Mouse (Mus musculus): Measurements from ENCODE around the gene Nfkb1.

The Nfkb1 gene

GRCm38 (mm10) chr3:135670869-135671268 lies 20.5 kb downstream of the Nfkb1 start:
- DNase-seq (ENCODE audit: extremely low spot score): no peak

- no peak for DNase-seq (ENCODE audit: extremely low spot score)
These were observed 24.3 kb downstream of the Nfkb1 start for GRCm38 (mm10) chr3:135667084-135667483.

DNA sequence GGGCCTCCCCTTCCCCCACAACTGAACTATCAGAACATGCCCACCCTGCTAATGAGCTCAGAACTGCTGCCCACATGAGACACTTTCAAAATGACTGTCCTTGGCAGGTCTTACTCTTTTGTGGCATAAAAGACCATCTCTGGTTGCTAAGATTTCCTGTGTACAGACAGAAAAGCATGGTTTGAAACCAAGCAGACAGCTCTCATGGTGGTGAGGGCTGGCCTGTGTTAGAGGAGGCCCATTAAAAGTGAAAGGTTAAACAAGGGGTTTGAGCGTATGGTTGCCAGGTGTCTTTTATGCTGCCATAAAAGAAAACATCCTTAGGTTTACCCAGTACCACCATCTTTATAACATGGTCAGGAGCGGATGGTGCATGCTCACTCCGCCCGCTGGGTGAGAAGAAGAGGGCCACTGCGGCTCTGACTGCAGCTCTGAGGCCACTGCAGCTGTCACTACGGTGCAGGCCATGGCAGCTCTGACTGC lies 25.5 kb downstream of the Nfkb1 start:
- DNase-seq (ENCODE audit: extremely low spot score): no peak

GRCm38 (mm10) chr3:135662139-135662864 lies 29.0 kb downstream of the Nfkb1 start:
- DNase-seq (ENCODE audit: extremely low spot score): no peak

- no peak for DNase-seq (ENCODE audit: extremely low spot score)
These were observed 29.6 kb downstream of the Nfkb1 start for GRCm38 (mm10) chr3:135661707-135662106.

GRCm38 (mm10) chr3:135658540-135659097 lies 32.7 kb downstream of the Nfkb1 start:
- no peak for DNase-seq (ENCODE audit: extremely low spot score)

- DNase-seq (ENCODE audit: extremely low spot score): no peak
These were observed 35.2 kb downstream of the Nfkb1 start for GRCm38 (mm10) chr3:135656156-135656555.

GRCm38 (mm10) chr3:135650773-135651555 lies 40.4 kb downstream of the Nfkb1 start:
- DNase-seq (ENCODE audit: extremely low spot score): no peak

DNA sequence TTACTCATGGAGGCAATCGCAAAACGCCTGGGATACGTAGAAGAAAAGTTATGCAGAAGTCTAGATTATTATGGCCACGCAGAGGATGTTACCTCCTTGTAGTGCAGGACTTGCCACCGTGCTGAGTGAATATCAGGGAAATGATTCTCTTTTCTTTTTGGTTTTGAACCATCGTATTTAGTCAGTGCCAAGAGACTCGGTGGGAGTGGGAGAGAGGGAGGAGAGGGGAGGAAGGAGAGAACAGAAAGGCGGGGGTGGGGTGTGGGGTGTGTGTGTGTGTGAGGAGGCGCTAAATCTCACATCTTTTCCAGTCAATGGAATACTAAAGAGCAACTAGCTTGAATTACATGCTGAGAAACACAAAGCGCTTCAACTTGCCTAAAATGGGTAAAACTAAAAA lies 41.5 kb downstream of the Nfkb1 start:
- DNase-seq (ENCODE audit: extremely low spot score): no peak

DNA sequence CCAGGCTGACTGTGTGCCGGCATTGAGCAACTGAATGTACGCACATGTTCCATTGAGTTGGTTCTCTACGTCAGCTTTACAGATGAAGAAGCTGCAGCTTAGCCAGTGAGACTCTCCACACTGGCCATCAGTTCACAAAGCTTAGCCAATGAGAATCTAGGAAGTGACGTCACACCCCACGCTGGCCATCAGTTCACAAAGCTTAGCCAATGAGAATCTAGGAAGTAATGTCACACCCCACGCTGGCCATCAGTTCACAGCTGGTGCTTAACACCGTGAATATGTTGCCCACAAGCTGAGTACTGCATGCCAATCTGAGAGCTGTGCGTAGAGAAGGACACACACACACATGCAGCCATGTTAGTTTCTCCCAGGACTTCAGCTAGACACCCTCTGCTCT lies 42.8 kb downstream of the Nfkb1 start:
- DNase-seq (ENCODE audit: extremely low spot score): no peak

GRCm38 (mm10) chr3:135646622-135647021 lies 44.7 kb downstream of the Nfkb1 start:
- DNase-seq (ENCODE audit: extremely low spot score): no peak

DNA sequence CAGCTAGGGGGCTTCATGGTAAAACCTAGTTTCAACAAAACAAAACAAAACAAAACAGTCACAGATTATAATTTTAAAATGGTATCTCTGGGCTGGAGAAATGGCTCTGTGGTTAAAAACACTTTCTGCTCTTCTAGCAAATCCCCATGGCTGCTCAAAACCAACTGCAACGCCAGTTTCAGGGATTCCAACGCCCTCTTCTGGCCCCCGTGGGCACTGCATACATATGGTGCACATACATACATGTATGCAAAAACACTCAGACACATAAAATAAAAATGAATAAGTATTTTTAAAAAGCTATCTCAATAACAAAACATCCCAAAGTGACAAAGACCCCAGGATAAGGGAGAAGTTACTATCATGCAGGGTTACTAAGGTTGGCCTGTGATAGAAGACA lies 46.4 kb downstream of the Nfkb1 start:
- no peak for DNase-seq (ENCODE audit: extremely low spot score)

DNA sequence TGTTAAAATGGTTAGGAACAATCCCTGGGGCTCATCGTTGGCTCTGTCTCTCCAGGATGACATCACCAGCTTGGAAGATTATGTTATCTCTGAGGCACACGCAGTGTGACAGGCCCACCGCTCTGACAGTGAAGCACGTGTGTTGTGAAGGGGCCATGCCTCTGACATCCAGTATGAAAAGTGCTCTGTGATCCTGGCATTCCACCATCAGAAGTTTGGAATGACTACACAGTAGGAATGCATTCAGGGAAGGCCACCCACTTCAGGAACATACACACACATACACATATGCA lies 49.8 kb downstream of the Nfkb1 start:
- DNase-seq (ENCODE audit: extremely low spot score): no peak

DNA sequence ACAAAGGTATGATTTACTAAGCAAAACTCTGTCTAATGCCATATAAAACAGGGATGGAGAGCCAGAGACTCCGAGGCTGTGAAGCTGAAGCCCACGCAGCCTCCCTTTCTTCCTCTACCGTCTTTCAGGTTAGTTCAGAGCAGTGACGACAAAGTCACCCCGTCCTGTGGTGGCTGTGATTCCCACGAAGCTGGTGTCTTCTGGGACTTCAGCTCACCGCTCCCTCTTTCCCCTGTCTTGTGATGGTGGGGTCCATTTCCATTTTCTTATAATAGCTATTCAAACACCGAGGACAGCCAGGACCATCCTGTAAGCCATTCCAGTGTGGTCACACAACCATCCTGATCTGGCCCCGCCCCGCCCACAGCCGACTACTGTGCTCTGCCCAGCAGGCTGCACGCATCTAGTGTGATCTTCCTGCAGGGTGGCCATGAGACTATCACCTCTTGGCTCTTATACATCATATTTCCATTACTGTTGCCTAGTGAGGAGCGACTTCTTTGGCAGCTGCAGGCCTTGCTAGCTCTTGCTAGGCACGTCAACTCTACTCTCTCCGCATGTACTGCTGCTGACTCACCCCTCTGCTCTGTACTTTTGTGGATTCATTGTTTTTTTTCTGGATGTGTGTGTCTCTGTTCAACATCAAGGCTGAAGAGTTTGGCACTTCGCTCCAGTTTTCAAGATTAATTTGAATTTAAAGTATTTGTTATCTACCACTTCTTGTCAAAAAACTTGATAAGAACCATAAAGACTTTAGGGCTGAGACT lies 50.3 kb downstream of the Nfkb1 start:
- no peak for DNase-seq (ENCODE audit: extremely low spot score)

DNA sequence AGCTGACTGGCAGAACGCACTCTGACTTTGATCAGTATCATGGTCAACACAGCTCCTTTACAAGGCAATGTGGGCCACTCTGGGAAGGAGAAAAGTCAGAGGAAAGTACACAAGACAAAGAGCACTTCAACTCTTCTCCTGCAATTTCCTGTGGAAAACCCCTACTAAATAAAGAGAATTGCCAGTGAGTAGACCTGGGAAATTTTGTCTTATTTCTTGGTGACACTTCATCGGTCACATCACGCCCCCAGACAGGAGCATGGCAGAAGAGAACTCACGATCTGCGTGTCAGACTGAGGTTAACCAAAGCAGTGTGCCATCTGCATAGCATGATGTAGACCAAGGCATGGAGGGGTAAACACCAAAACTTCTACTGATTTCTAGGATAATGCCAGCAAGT lies 51.1 kb downstream of the Nfkb1 start:
- DNase-seq (ENCODE audit: extremely low spot score): no peak

GRCm38 (mm10) chr3:135637592-135637991 lies 53.8 kb downstream of the Nfkb1 start:
- DNase-seq (ENCODE audit: extremely low spot score): no peak

GRCm38 (mm10) chr3:135636454-135636853 lies 54.9 kb downstream of the Nfkb1 start:
- DNase-seq (ENCODE audit: extremely low spot score): peak; percentile 53

DNA sequence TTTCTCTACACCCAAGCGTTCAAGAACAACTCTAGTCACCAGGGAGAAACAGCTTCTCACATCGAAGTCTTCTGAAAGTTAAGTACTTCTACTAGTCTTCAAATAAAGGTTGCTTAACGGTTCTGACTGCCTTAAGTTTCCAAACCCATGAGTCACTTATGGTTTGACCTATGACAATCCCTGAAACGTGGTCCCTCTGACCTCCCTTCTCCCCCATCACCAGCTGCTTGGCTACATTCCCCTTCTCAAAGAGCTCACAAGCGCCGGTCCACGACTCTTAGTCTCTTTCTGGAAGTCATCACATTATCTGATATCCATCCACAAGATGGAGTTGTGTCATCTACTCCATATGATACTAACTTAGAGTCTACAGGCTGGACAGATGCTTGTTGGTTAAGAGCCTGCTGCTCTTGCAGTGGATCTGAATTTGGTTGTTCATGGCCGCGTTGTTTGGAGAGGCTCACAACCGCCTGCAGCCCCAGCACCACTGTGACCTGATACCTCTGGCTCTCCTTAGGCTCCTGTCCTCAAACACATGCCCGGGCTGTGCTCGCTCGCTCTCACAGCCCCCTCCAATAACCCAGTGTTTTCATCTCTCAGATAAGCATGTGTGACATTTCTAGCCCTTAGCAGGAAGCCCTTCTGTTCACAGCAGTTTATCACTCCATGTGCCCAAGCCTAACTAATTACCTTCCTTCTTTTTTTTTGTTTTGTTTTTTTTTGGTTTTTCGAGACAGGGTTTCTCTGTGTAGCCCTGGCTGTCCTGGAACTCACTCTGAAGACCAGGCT lies 55.5 kb downstream of the Nfkb1 start:
- no peak for DNase-seq (ENCODE audit: extremely low spot score)

GRCm38 (mm10) chr3:135635030-135635429 lies 56.3 kb downstream of the Nfkb1 start:
- DNase-seq (ENCODE audit: extremely low spot score): no peak

GRCm38 (mm10) chr3:135634275-135634674 lies 57.1 kb downstream of the Nfkb1 start:
- no peak for DNase-seq (ENCODE audit: extremely low spot score)

DNA sequence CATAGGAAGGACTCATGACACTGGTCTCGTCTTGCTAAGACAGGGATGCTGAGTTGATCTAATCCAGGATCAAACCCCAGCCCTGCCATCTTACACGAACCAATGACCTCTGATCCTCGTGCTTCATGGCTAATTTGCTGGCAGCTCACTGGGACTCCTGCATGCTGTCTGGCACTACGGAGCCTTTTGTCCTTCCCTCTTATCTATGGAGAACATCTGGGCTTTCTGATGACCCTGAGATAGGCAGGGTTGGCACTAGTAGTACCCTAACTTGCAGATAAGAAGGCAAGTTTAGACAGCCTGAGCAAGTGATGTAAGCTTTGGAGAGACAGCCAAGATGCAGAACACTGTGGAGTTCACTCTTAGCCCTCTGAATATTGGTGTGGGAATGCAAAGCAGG lies 59.5 kb downstream of the Nfkb1 start:
- DNase-seq (ENCODE audit: extremely low spot score): no peak

- DNase-seq (ENCODE audit: extremely low spot score): peak; percentile 29
These were observed 60.3 kb downstream of the Nfkb1 start for GRCm38 (mm10) chr3:135631096-135631457.

Measured in embryo, embryonic 9.5 days (tissue).